ENCODE assay signal across 18 mouse cellular contexts in the genomic region with DNA sequence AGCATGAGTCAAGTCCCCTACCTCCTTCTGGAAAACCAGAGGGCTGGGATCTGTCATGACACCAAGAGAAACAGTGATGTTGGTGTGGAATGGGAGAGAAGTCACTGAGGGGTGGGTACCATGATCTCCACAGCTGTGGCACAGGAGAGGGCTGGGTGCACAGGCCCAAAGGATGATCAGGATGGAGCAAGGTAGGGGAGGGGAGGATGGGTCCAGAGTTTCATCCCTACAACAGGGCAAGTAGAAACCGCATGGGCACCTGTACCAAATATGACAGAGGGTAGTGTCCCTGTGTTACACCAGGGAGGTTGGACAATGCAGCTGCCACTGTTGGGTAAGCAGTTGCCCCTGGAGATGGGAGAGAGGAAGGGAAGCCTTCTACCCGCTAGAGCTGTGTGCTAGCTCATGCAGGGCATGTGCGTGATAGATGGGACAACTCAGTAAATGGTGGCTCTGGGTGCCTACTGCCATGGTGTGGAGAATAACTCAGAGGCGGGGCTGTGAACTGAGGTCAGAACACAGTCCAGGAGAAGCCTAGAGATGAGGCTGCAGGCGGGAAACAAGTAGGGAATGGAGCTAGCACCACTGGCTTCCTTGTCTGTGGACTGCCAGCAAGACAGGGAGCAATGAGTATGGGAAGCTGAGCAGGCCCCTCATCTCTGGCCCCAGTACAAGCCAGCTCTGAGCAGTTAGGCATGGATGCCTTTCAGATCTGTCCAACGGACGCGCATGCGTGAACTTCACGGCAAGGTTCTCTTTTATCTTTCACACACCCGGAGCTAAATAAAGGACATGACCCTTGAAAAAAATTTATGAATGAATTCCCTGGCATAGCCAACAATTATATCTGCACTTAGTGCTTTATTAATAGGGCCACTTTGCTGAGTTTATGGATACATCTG.
DNase-seq lines count a peak whose midpoint lies in the region; ATAC-seq and TF ChIP-seq lines count a peak whose summit lies in the region.
"Had no signal": no experiment of that assay in that cellular context is flagged by ENCODE, and none has a peak within 500 bp of the region (broad histone marks: within the 10 kb centered on the region; RNA-seq: fewer than 3 reads in every experiment).

No protein-coding gene starts in this region.

- no peak overlapping the region for H3K9ac ChIP-seq in forebrain, embryonic 14.5 days (ENCODE audit: low read length)
- no peak overlapping the region for H3K9ac ChIP-seq in forebrain, embryonic 12.5 days
- H3K9ac ChIP-seq in hindbrain, postnatal 0 days (replicated peaks; ENCODE audit: low read length), result no peak overlapping the region
- no peak overlapping the region for H3K9ac ChIP-seq in hindbrain, embryonic 16.5 days (ENCODE audit: low read depth, low read length)
- no peak overlapping the region for H3K9ac ChIP-seq in lung, embryonic 14.5 days
- no peak overlapping the region for H3K9ac ChIP-seq in lung, postnatal 0 days (replicated peaks; ENCODE audit: low read depth)
- H3K9ac ChIP-seq: heart, embryonic 13.5 days; midbrain, embryonic 12.5 days had no signal

- H3K9me3 ChIP-seq in forebrain, embryonic 14.5 days (replicated peaks; ENCODE audit: control insufficient read depth, low read length), result peaks cover 6% of the 10 kb centered on the region; the same call in 1 of the 2 replicates
- peaks cover 5% of the 10 kb centered on the region; the same call in 1 of the 2 replicates for H3K9me3 ChIP-seq in forebrain, embryonic 12.5 days
- no peaks in the 10 kb centered on the region for H3K9me3 ChIP-seq in hindbrain, postnatal 0 days (ENCODE audit: low read length)
- H3K9me3 ChIP-seq in hindbrain, embryonic 16.5 days (ENCODE audit: control insufficient read depth, low read length), result 0 out of 2 replicates have a peak, but pooled peaks cover 5% of the 10 kb centered on the region
- H3K9me3 ChIP-seq in lung, embryonic 14.5 days (ENCODE audit: low read depth, low read length), result no peaks in the 10 kb centered on the region
- H3K9me3 ChIP-seq in lung, postnatal 0 days (ENCODE audit: low read length), result no peaks in the 10 kb centered on the region

- peak; percentile 27 for DNase-seq in forebrain, embryonic 14.5 days (ENCODE audit: low spot score)
- DNase-seq in hindbrain, postnatal 0 days (ENCODE audit: low spot score), result peak; percentile 31
- peak; percentile 19 for DNase-seq in lung, embryonic 14.5 days
- no peak for DNase-seq in lung, postnatal 0 days (ENCODE audit: low spot score)
- DNase-seq in heart, postnatal 14 days, result peak; percentile 12 to 29
- DNase-seq: adrenal gland, postnatal 25 days; cerebellum, adult 9-11 months; gastrocnemius, postnatal 14 days; layer of hippocampus, adult 9-11 months; lung, postnatal 10 days; right cerebral cortex, adult 18-20 months; thymus, adult 2 months had no signal

- ATAC-seq in forebrain, embryonic 14.5 days, result no peak
- no peak for ATAC-seq in forebrain, embryonic 12.5 days (ENCODE audit: low FRiP score)
- 0 out of 2 replicates have a peak, but pooled peaks have one; percentile 38 for ATAC-seq in hindbrain, postnatal 0 days
- ATAC-seq in hindbrain, embryonic 16.5 days, result no peak; the same call in 1 of the 2 replicates
- peak; percentile 17; the same call in 1 of the 2 replicates for ATAC-seq in lung, embryonic 14.5 days (ENCODE audit: insufficient read depth)
- ATAC-seq in lung, postnatal 0 days, result no peak
- ATAC-seq in monocyte, adult 5-6 weeks (replicated peaks; ENCODE audit: insufficient number of reproducible peaks, low FRiP score, low TSS enrichment, poor library complexity, severe bottlenecking), result no peak
- ATAC-seq: intestine, postnatal 0 days had no signal

- intact Hi-C loops in heart, postnatal 14 days (cut with DNase I), result no loop called here

- TF ChIP-seq CTCF in hindbrain, postnatal 0 days (IDR thresholded peaks at IDR 0.05; ENCODE audit: low read depth), result no peak
- no peak for TF ChIP-seq CTCF in lung, embryonic 14.5 days (IDR thresholded peaks at IDR 0.05; ENCODE audit: low read depth)
- no peak for TF ChIP-seq CTCF in lung, postnatal 0 days (IDR thresholded peaks at IDR 0.05)

- H3K4me3 ChIP-seq in forebrain, embryonic 14.5 days (ENCODE audit: low read depth, low read length), result no peak overlapping the region
- H3K4me3 ChIP-seq in forebrain, embryonic 12.5 days (replicated peaks), result no peak overlapping the region
- H3K4me3 ChIP-seq in hindbrain, postnatal 0 days (ENCODE audit: low read length), result no peak overlapping the region
- no peak overlapping the region for H3K4me3 ChIP-seq in hindbrain, embryonic 16.5 days (ENCODE audit: low read length)
- H3K4me3 ChIP-seq in lung, embryonic 14.5 days (ENCODE audit: low read depth, low read length), result no peak overlapping the region
- H3K4me3 ChIP-seq in lung, postnatal 0 days (ENCODE audit: low read depth, low read length), result no peak overlapping the region
- H3K4me3 ChIP-seq: heart, embryonic 13.5 days; midbrain, embryonic 12.5 days had no signal

- TF ChIP-seq EP300 in lung, postnatal 0 days (IDR thresholded peaks at IDR 0.05), result no peak

- H3K36me3 ChIP-seq in forebrain, embryonic 14.5 days (ENCODE audit: control insufficient read depth, insufficient read depth, low read length), result no peaks in the 10 kb centered on the region
- no peaks in the 10 kb centered on the region for H3K36me3 ChIP-seq in forebrain, embryonic 12.5 days (replicated peaks)
- no peaks in the 10 kb centered on the region for H3K36me3 ChIP-seq in hindbrain, postnatal 0 days (ENCODE audit: insufficient read depth, low read length)
- H3K36me3 ChIP-seq in hindbrain, embryonic 16.5 days (ENCODE audit: control insufficient read depth, insufficient read depth, low read length), result no peaks in the 10 kb centered on the region
- no peaks in the 10 kb centered on the region for H3K36me3 ChIP-seq in lung, embryonic 14.5 days (ENCODE audit: insufficient read depth)
- no peaks in the 10 kb centered on the region for H3K36me3 ChIP-seq in lung, postnatal 0 days (ENCODE audit: insufficient read depth, low read length)
- H3K36me3 ChIP-seq: heart, embryonic 13.5 days; midbrain, embryonic 12.5 days had no signal

- H3K4me1 ChIP-seq in forebrain, embryonic 14.5 days (ENCODE audit: control insufficient read depth, insufficient read depth, low read length), result no peaks in the 10 kb centered on the region
- H3K4me1 ChIP-seq in forebrain, embryonic 12.5 days, result peaks cover 9% of the 10 kb centered on the region
- H3K4me1 ChIP-seq in hindbrain, postnatal 0 days (ENCODE audit: insufficient read depth, low read length), result peaks cover 4% of the 10 kb centered on the region; the same call in 1 of the 2 replicates
- 0 out of 2 replicates have a peak, but pooled peaks cover 4% of the 10 kb centered on the region for H3K4me1 ChIP-seq in hindbrain, embryonic 16.5 days (ENCODE audit: control insufficient read depth, insufficient read depth, low read depth, low read length)
- 0 out of 2 replicates have a peak, but pooled peaks cover 5% of the 10 kb centered on the region for H3K4me1 ChIP-seq in lung, embryonic 14.5 days (ENCODE audit: insufficient read depth)
- H3K4me1 ChIP-seq in lung, postnatal 0 days (ENCODE audit: insufficient read depth, low read depth, low read length), result no peaks in the 10 kb centered on the region

- H3K27ac ChIP-seq in forebrain, embryonic 14.5 days (ENCODE audit: low read depth, low read length), result no peak overlapping the region
- no peak overlapping the region for H3K27ac ChIP-seq in forebrain, embryonic 12.5 days
- no peak overlapping the region for H3K27ac ChIP-seq in hindbrain, postnatal 0 days
- no peak overlapping the region for H3K27ac ChIP-seq in hindbrain, embryonic 16.5 days (ENCODE audit: low read depth, low read length)
- peak overlapping the region; percentile 67 for H3K27ac ChIP-seq in lung, embryonic 14.5 days (ENCODE audit: low read depth)
- no peak overlapping the region for H3K27ac ChIP-seq in lung, postnatal 0 days (ENCODE audit: low read length)
- H3K27ac ChIP-seq: heart, embryonic 13.5 days; midbrain, embryonic 12.5 days had no signal

- WGBS in forebrain, embryonic 14.5 days, result 83% methylated on average over 11 of the region's 11 CpGs
- WGBS in forebrain, embryonic 12.5 days, result 86% methylated on average over 11 of the region's 11 CpGs
- 56% methylated on average over 11 of the region's 11 CpGs for WGBS in hindbrain, postnatal 0 days
- 61% methylated on average over 11 of the region's 11 CpGs for WGBS in hindbrain, embryonic 16.5 days
- 65% methylated on average over 11 of the region's 11 CpGs for WGBS in lung, embryonic 14.5 days
- WGBS in lung, postnatal 0 days, result 72% methylated on average over 11 of the region's 11 CpGs

- H3K27me3 ChIP-seq in forebrain, embryonic 14.5 days (replicated peaks; ENCODE audit: control insufficient read depth, insufficient read depth, low read length), result no peaks in the 10 kb centered on the region
- H3K27me3 ChIP-seq in forebrain, embryonic 12.5 days, result no peaks in the 10 kb centered on the region; the same call in 1 of the 2 replicates
- no peaks in the 10 kb centered on the region for H3K27me3 ChIP-seq in hindbrain, postnatal 0 days (ENCODE audit: insufficient read depth, low read length)
- H3K27me3 ChIP-seq in hindbrain, embryonic 16.5 days (replicated peaks; ENCODE audit: control insufficient read depth, insufficient read depth, low read length), result no peaks in the 10 kb centered on the region
- no peaks in the 10 kb centered on the region for H3K27me3 ChIP-seq in lung, embryonic 14.5 days (ENCODE audit: insufficient read depth, low read length)
- no peaks in the 10 kb centered on the region for H3K27me3 ChIP-seq in lung, postnatal 0 days (replicated peaks; ENCODE audit: insufficient read depth, low read length)
- H3K27me3 ChIP-seq: midbrain, embryonic 12.5 days had no signal

- H3K4me2 ChIP-seq in forebrain, embryonic 14.5 days (ENCODE audit: low read length), result no peak overlapping the region
- no peak overlapping the region for H3K4me2 ChIP-seq in forebrain, embryonic 12.5 days
- no peak overlapping the region for H3K4me2 ChIP-seq in hindbrain, postnatal 0 days (ENCODE audit: low read depth, low read length)
- H3K4me2 ChIP-seq in hindbrain, embryonic 16.5 days (ENCODE audit: low read length), result no peak overlapping the region
- H3K4me2 ChIP-seq in lung, embryonic 14.5 days, result no peak overlapping the region
- no peak overlapping the region for H3K4me2 ChIP-seq in lung, postnatal 0 days (replicated peaks; ENCODE audit: low read depth, low read length)
- H3K4me2 ChIP-seq: heart, embryonic 13.5 days; midbrain, embryonic 12.5 days had no signal

Comparison
In these comparisons a context has a peak if more than half of its experiments do, and no peak if none do; other contexts are left out.
1. ATAC-seq: peak in hindbrain, postnatal 0 days (single experiment) and lung, embryonic 14.5 days (single experiment); none in forebrain, embryonic 14.5 days (single experiment), forebrain, embryonic 12.5 days (single experiment), hindbrain, embryonic 16.5 days (single experiment), lung, postnatal 0 days (single experiment) and monocyte, adult 5-6 weeks (single experiment).